Mouse (Mus musculus): ENCODE results near the gene Alx1. TPM values are rescaled to one million over a fixed set of nuclear protein-coding genes. Genes with fewer than 3 reads are reported as not detected.
A peak's percentile ranks its signal among the peaks of the same experiment; 100 is the strongest.

The Alx1 gene
- polyA plus RNA-seq, 1 experiment: 2.0 TPM

- H3K4me2 ChIP-seq (ENCODE audit: low read depth): no peak overlapping the region
Measured at GRCm38 (mm10) chr10:103035002-103035640, 5.1 kb upstream of the Alx1 start.

GRCm38 (mm10) chr10:103030931-103031330 is 916 bp upstream of the Alx1 start:
- no peaks in the 10 kb centered on the region for H3K27me3 ChIP-seq (ENCODE audit: control insufficient read depth, insufficient read depth, insufficient read length)
- TF ChIP-seq TCF12 (IDR thresholded peaks at IDR 0.05; ENCODE audit: insufficient read depth, poor library complexity, severe bottlenecking): no peak
- TF ChIP-seq POLR2AphosphoS2 (IDR thresholded peaks at IDR 0.05; ENCODE audit: insufficient read length, low read depth): no peak
- TF ChIP-seq E2F4 (IDR thresholded peaks at IDR 0.05; ENCODE audit: insufficient read depth): no peak
- TF ChIP-seq MYOG (IDR thresholded peaks at IDR 0.05; ENCODE audit: control insufficient read depth in 1 of 3, insufficient read depth in 1 of 3, insufficient read length in 2 of 3, low read depth in 2 of 3): no peak
- no peak for TF ChIP-seq SRF (IDR thresholded peaks at IDR 0.05; ENCODE audit: control insufficient read depth, insufficient read length, low read depth)
- no peak for TF ChIP-seq REST (IDR thresholded peaks at IDR 0.05; ENCODE audit: insufficient read depth, insufficient read length)
- no peak for TF ChIP-seq MAX (IDR thresholded peaks at IDR 0.05; ENCODE audit: low read depth)
- TF ChIP-seq TCF3 (IDR thresholded peaks at IDR 0.05; ENCODE audit: insufficient read length, low read depth): no peak
- no peak for TF ChIP-seq USF1 (IDR thresholded peaks at IDR 0.05; ENCODE audit: low read depth)
- no peak for TF ChIP-seq MYOD1 (IDR thresholded peaks at IDR 0.05; ENCODE audit: control insufficient read depth in 1 of 3, insufficient read length in 2 of 3, low read depth in 2 of 3)
- TF ChIP-seq POLR2A (IDR thresholded peaks at IDR 0.05; ENCODE audit: insufficient read length, low read depth): no peak
- TF ChIP-seq CEBPB (IDR thresholded peaks at IDR 0.05; ENCODE audit: insufficient read depth, poor library complexity, severe bottlenecking): no peak

More at GRCm38 (mm10) chr10:103035002-103035640, 5.1 kb upstream of the Alx1 start:
- no peaks in the 10 kb centered on the region for H3K27me3 ChIP-seq (ENCODE audit: control insufficient read depth, insufficient read depth, insufficient read length)
- no peak overlapping the region for H3ac ChIP-seq (ENCODE audit: control insufficient read depth, insufficient read length)
- TF ChIP-seq MYOG (IDR thresholded peaks at IDR 0.05; ENCODE audit: control insufficient read depth in 1 of 3, insufficient read depth in 1 of 3, insufficient read length in 2 of 3, low read depth in 2 of 3) (no peak), E2F4 (IDR thresholded peaks at IDR 0.05; ENCODE audit: insufficient read depth) (no peak), USF1 (IDR thresholded peaks at IDR 0.05; ENCODE audit: low read depth) (no peak), POLR2A (IDR thresholded peaks at IDR 0.05; ENCODE audit: insufficient read length, low read depth) (no peak), POLR2AphosphoS2 (IDR thresholded peaks at IDR 0.05; ENCODE audit: insufficient read length, low read depth) (no peak), MYOD1 (IDR thresholded peaks at IDR 0.05; ENCODE audit: control insufficient read depth in 1 of 3, insufficient read length in 2 of 3, low read depth in 2 of 3) (no peak), MAX (IDR thresholded peaks at IDR 0.05; ENCODE audit: low read depth) (no peak), TCF12 (IDR thresholded peaks at IDR 0.05; ENCODE audit: insufficient read depth, poor library complexity, severe bottlenecking) (no peak), SRF (IDR thresholded peaks at IDR 0.05; ENCODE audit: control insufficient read depth, insufficient read length, low read depth) (no peak), CEBPB (IDR thresholded peaks at IDR 0.05; ENCODE audit: insufficient read depth, poor library complexity, severe bottlenecking) (no peak), TCF3 (IDR thresholded peaks at IDR 0.05; ENCODE audit: insufficient read length, low read depth) (no peak), REST (IDR thresholded peaks at IDR 0.05; ENCODE audit: insufficient read depth, insufficient read length) (no peak)
- H3K79me2 ChIP-seq (ENCODE audit: control insufficient read depth, insufficient read depth): no peaks in the 10 kb centered on the region
- no peak overlapping the region for H3K4me3 ChIP-seq
- no peaks in the 10 kb centered on the region for H3K36me3 ChIP-seq (ENCODE audit: control insufficient read depth, insufficient read depth)

GRCm38 (mm10) chr10:103029132-103029729 is 784 bp downstream of the Alx1 start:
- TF ChIP-seq CEBPB (IDR thresholded peaks at IDR 0.05; ENCODE audit: insufficient read depth, poor library complexity, severe bottlenecking) (no peak), SRF (IDR thresholded peaks at IDR 0.05; ENCODE audit: control insufficient read depth, insufficient read length, low read depth) (no peak), POLR2A (IDR thresholded peaks at IDR 0.05; ENCODE audit: insufficient read length, low read depth) (no peak), MYOD1 (IDR thresholded peaks at IDR 0.05; ENCODE audit: control insufficient read depth in 1 of 3, insufficient read length in 2 of 3, low read depth in 2 of 3) (no peak), MAX (IDR thresholded peaks at IDR 0.05; ENCODE audit: low read depth) (no peak), REST (IDR thresholded peaks at IDR 0.05; ENCODE audit: insufficient read depth, insufficient read length) (no peak), USF1 (IDR thresholded peaks at IDR 0.05; ENCODE audit: low read depth) (no peak), TCF12 (IDR thresholded peaks at IDR 0.05; ENCODE audit: insufficient read depth, poor library complexity, severe bottlenecking) (no peak), TCF3 (IDR thresholded peaks at IDR 0.05; ENCODE audit: insufficient read length, low read depth) (no peak), E2F4 (IDR thresholded peaks at IDR 0.05; ENCODE audit: insufficient read depth) (no peak), POLR2AphosphoS2 (IDR thresholded peaks at IDR 0.05; ENCODE audit: insufficient read length, low read depth) (no peak), MYOG (IDR thresholded peaks at IDR 0.05; ENCODE audit: control insufficient read depth in 1 of 3, insufficient read depth in 1 of 3, insufficient read length in 2 of 3, low read depth in 2 of 3) (no peak)

More at GRCm38 (mm10) chr10:103030931-103031330, 916 bp upstream of the Alx1 start:
- Histone ChIP-seq H3K4me3 (no peak overlapping the region), H3K79me2 (ENCODE audit: control insufficient read depth, insufficient read depth) (no peaks in the 10 kb centered on the region), H3K36me3 (ENCODE audit: control insufficient read depth, insufficient read depth) (no peaks in the 10 kb centered on the region), H3ac (ENCODE audit: control insufficient read depth, insufficient read length) (no peak overlapping the region), H3K4me2 (ENCODE audit: low read depth) (no peak overlapping the region)

GRCm38 (mm10) chr10:103028253-103029131 is 1.5 kb downstream of the Alx1 start:
- Histone ChIP-seq H3K79me2 (ENCODE audit: control insufficient read depth, insufficient read depth) (no peaks in the 10 kb centered on the region), H3K4me3 (peak overlapping the region; percentile 23)

More at GRCm38 (mm10) chr10:103029132-103029729, 784 bp downstream of the Alx1 start:
- Histone ChIP-seq H3K36me3 (ENCODE audit: control insufficient read depth, insufficient read depth) (no peaks in the 10 kb centered on the region), H3K27me3 (ENCODE audit: control insufficient read depth, insufficient read depth, insufficient read length) (no peaks in the 10 kb centered on the region), H3K4me2 (ENCODE audit: low read depth) (no peak overlapping the region), H3K4me3 (no peak overlapping the region), H3ac (ENCODE audit: control insufficient read depth, insufficient read length) (no peak overlapping the region), H3K79me2 (ENCODE audit: control insufficient read depth, insufficient read depth) (no peaks in the 10 kb centered on the region)

More at GRCm38 (mm10) chr10:103028253-103029131, 1.5 kb downstream of the Alx1 start:
- no peak overlapping the region for H3K4me2 ChIP-seq (ENCODE audit: low read depth)
- no peak overlapping the region for H3ac ChIP-seq (ENCODE audit: control insufficient read depth, insufficient read length)
- H3K27me3 ChIP-seq (ENCODE audit: control insufficient read depth, insufficient read depth, insufficient read length): no peaks in the 10 kb centered on the region
- H3K36me3 ChIP-seq (ENCODE audit: control insufficient read depth, insufficient read depth): no peaks in the 10 kb centered on the region
- peak; percentile 14 for TF ChIP-seq USF1 (IDR thresholded peaks at IDR 0.05; ENCODE audit: low read depth)
- TF ChIP-seq REST (IDR thresholded peaks at IDR 0.05; ENCODE audit: insufficient read depth, insufficient read length): no peak
